Mouse (Mus musculus) heart, postnatal 0 days (tissue): ENCODE measurements at regions not wholly inside any gene's neighbourhood (a gene's known extent, or its start where the extent isn't known, plus 50 kb on each side); places are given as distances from the start of the nearest gene placed in this dataset.

Source experiments
- CTCF ChIP-seq: IDR thresholded peaks from 2 replicates; pipeline ENCODE4 v1.5.1; 2016; ENCODE audit warnings: antibody characterized with exemption, control low read depth, low read depth
- EP300 ChIP-seq: IDR thresholded peaks from 2 replicates; pipeline ENCODE4 v1.6.1; 2016; ENCODE audit warnings: antibody characterized with exemption, low read depth

- TF ChIP-seq CTCF, result no peak
- no peak for TF ChIP-seq EP300
Measured at GRCm38 (mm10) chr4:84135740-84136139, 539.3 kb downstream of the Bnc2 start.
